Mouse (Mus musculus) adrenal gland (tissue): ENCODE measurements around the gene Wdr83.

Experiments used
- intact Hi-C: fragments of 180-260 bp; cut with DNase I; formaldehyde crosslinking; loops from one replicate; pipeline ENCODE4 v1.15.1; 2025

Gene Wdr83

DNA sequence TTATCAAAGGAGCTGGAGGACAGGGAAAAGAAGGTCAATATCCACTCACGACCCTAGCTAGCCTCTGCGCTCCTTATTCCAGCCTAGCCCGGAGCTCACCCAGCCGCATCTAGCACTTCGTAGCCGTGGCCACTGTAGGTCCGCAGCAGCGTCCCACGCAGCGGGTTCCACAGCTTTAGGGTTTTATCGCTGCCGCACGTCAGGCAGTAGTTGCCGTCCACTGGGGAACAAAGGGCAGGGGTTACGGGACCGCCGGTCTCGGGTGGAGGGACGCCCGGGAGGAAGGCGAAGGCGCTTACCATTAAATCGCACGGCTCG lies 933 bp downstream of the Wdr83 start:
- intact Hi-C loops: no loop called here

DNA sequence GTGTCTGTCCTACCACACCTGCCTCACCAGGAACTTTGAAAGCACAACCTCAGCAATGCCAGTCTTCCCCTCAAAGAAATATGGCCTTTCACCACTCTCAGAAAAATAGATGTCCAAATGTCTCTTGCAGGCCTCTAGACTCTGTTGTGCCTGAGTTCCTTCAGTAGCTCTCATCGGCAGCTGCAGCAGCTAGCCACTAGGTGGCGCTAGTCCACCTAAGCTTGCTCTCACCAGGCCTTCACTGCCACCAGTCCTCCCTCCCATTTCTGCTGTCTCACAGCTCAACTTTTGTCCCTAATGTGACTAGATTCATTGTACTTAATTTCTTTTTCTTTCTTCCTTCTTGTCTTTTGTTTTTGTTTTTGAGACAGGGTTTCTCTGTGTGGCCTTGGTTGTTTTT lies 4.1 kb downstream of the Wdr83 start:
- intact Hi-C loops: loop anchor here (5.0 kb wide), 2 partner anchors 95 to 220 kb away; partner anchors contain the start of genes Orc6 and Vps35

DNA sequence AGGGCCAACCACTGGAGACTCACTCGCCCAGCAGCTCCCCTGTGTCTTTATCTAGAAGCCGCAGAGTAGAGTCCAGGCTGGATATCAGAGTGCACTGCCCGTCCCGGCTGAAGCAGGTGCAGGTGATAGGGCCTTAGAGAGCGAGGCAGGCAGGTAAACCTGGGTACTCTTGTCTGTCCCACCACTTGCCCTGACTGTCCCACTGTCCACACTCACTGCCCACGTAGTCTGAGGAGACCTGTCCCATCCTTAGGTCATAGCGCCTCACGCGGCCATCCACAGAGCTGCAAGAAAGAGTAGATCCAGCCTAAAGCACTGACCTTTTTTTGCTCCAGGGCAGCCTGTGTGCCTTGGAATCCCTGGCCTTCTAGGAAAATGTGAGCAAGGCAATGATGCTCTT lies 5.1 kb downstream of the Wdr83 start:
- intact Hi-C loops: loop anchor here (5.0 kb wide), 2 partner anchors 96 to 221 kb away; partner anchors contain the start of genes Orc6 and Vps35

DNA sequence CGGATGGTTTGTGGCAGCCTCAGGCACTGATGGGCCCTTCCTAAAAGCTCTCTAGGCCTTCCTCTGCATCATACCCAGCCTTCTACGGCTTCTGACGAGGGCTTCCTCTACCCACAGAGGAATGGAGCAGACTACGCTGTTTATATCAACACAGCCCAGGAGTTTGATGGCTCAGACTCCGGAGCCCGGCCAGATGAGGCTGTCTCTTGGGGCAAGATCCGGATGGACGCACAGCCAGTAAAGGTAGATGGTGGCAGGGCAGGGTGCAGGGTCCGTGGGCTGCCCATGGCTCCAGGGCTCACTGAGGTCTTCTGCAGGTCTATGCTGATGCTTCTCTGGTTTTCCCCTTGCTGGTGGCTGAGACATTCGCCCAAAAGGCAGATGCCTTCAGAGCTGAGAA lies 6.5 kb downstream of the Wdr83 start:
- intact Hi-C loops: loop anchor here (5.0 kb wide), 3 partner anchors 37 to 223 kb away; partner anchors contain the start of genes Orc6, Tnpo2 and Vps35

DNA sequence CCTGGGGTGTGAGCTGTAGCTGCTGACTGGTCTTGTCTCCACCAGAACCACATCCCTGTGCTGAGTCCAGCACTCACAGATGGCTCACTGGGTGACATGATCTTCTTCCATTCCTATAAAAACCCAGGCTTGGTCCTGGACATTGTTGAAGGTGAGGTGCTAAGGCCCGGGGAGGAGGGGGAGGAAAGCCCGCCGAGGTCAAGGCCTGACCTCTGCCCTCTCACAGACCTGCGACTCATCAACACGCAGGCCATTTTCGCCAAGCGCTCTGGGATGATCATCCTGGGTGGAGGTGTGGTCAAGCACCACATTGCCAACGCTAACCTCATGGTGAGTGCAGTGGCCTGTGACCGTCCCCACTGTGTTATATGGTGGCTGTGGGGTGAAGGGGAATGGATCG lies 6.9 kb downstream of the Wdr83 start:
- intact Hi-C loops: loop anchor here (5.0 kb wide), 1 partner anchor 37 kb away; the partner anchor contains the start of gene Tnpo2

DNA sequence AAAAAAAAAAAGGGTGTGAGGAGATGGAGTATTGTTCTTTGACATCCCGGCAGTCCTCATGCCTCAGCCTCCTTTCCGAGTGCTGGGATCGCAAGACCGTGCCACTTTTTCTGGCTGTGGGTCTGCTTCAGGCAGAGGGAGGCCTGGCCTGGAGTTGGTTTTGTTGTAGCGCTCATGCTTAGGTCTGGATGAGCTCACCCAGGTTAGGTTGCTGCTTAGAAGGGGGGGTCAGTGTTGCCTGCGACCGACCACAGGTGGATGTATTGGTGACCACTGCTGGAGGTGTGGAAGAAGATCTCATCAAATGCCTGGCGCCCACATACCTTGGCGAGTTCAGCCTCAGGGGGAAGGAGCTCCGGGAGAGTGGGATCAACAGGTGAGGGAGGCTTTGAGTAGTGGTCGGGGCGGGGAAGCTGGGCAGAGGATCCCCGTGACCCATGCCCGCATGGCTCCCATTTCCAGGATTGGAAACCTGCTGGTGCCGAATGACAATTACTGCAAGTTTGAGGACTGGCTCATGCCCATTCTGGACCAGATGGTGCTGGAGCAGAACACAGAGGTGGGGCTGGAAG lies 8.0 kb downstream of the Wdr83 start:
- intact Hi-C loops: loop anchor here (5.0 kb wide), 1 partner anchor 36 kb away; the partner anchor contains the start of gene Tnpo2

DNA sequence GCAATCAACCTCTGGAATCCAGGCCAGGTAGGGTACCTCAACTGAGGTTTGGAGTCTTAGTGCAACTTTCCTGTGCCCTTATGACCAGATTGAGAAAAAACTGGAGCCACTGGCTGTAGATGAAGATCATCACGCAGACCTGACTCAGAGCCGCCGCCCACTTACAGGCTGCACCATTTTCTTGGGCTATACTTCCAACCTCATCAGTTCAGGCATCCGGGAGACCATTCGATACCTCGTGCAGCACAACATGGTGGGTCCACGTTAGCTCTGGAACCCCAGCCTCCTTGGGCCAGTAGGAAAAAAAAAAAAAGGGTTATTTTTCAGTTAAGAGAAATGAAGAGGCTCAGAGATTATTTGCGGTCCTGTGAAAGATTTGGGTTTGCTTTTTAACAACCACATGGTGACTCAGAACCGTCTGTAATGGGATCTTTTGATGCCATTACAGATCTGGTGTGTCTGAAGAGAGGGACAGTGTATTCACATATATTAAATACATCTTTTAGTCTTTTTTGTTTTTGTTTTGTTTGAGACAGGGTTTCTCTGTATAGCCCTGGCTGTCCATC lies 8.7 kb downstream of the Wdr83 start:
- intact Hi-C loops: loop anchor here (5.0 kb wide), 1 partner anchor 35 kb away; the partner anchor contains the start of gene Tnpo2

DNA sequence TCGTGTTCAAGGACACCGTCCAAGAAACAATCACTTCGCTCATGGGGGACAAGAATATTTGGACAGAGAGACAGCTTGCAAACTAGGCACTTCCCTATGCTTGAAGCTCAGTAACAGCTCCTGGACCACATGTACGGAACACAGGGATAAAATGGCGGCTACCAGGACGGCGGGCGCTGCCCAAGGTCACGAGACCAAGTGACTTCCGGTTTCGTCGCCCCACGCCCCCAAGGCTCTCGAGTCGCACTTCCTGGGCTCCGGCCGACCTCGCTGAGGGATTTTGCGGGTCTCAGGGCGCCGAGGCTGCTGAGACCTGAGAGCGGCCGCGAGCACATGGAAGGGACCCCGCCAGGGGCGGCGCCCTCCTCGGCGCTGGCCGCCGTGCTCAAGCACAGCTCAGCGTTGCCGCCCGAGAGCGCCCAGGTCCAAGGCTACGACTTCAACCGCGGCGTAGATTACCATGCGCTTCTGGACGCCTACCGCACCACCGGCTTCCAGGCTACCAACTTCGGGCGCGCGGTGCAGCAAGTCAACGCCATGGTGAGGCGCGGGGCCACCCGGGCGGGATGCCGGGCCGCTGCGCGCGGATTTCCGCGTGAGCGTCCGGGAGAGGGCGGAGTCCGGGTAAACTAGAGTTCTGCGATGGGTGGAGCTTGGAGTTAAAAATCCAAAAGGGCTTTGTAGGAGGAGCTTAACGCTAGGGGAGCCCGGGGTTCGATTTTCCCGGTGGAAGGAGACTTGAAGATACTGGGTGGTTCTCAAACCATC lies 9.4 kb downstream of the Wdr83 start, which contains the start of gene Dhps:
Gene Dhps (plus strand): TSS at position 244 of the 768 bp plus-strand sequence.
- intact Hi-C loops: loop anchor here (5.0 kb wide), 1 partner anchor 34 kb away; the partner anchor contains the start of gene Tnpo2

DNA sequence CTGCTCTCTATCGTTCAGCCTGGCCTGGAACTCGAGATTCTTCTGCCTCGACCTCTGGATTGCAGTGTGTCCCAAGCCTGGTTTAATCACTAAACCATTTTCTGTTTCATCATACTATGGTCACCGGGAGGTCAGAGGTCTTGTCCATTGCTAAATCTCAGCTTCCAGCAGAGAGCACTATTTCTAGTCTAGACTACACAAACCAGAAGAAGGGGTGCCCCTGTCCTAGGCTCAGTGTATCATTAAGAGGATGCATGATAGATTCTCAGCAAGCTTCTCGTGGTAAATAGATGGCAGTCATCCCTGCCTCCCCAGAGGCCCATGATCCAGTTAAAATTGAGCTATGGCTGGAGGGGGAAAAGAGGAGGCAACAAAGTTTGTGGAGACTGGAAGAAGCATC lies 10.1 kb downstream of the Wdr83 start:
- intact Hi-C loops: loop anchor here (5.0 kb wide), 1 partner anchor 34 kb away; the partner anchor contains the start of gene Tnpo2

DNA sequence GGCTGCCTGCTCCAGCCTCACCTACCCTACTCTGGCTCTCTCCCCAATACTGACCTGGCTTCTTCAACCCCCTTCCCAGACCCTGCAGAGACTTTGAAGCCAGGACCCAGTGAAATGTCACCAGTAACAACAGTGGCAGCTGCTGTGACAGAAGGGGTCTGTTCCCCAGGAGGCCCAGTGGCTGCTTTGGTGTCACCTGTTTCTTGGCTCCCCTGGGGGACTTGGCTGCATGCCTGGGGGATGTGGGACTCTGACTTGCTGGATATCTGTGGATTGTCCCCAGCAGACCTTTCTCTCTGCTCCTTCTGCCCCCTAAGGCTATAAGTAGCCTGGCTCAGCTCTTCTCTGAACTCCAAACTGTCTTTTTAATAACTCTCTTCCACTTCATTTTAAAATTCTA lies 13.1 kb downstream of the Wdr83 start, which contains the start of gene Gm5741:
Gene Gm5741 (minus strand): TSS at position 1 of the 400 bp plus-strand sequence.
- intact Hi-C loops: no loop called here

DNA sequence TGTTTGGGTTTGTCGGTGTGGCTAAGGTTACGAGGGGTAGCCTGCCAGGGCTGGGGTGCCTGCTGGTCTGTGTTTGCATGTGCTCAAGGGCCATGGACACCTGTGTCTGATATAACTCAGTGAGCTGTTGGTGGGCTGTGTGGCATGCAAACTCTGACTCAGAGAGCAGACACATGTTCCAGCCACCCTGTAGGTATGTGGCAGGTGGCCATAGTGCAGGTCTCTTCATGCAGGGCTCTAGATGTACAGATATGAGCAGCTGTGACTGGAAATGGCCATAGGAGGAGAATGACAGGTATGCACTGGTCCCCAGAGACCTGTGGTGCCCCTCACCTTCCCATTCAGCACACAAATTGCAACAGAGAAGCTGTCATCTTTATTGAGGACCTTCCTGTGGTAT lies 14.0 kb downstream of the Wdr83 start:
- intact Hi-C loops: no loop called here

DNA sequence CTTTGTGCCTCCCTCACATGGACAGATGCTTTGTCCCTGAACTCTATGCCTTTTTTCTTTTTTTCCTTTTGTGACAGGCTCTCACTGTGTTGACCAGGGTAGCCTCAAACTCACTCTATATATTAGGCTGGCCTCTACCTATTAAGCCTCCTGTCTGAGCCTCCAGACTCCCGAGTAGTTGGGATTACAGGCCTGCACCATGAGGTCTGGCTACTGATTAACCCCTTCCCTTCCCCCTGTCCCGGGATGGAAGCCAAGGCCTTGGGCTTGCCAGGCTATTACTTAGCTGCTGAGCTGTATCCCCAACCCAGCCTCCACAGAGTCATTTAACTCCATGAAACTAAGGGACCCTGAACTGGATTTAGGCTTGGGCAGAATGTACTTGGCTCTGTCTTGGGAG lies 15.9 kb downstream of the Wdr83 start:
- intact Hi-C loops: no loop called here

DNA sequence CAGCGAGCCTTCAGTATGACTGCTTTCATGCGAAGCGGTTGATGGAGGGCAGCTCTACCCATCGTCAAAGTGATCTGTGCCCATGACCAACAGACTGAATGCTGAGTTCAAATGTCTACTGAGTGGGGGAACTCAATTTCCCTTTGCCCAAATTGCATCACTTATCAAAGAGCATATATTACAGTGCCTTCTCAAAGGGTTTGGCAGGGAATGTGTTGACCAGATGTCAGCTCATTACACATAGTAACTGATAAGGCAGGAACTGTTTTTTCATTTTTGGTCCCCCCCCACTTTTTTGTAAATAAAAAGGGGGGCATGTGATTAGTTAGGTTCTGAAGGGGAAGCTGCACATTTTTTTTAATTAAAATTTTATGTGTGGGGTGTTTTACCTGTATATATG lies 18.5 kb downstream of the Wdr83 start:
- intact Hi-C loops: no loop called here

DNA sequence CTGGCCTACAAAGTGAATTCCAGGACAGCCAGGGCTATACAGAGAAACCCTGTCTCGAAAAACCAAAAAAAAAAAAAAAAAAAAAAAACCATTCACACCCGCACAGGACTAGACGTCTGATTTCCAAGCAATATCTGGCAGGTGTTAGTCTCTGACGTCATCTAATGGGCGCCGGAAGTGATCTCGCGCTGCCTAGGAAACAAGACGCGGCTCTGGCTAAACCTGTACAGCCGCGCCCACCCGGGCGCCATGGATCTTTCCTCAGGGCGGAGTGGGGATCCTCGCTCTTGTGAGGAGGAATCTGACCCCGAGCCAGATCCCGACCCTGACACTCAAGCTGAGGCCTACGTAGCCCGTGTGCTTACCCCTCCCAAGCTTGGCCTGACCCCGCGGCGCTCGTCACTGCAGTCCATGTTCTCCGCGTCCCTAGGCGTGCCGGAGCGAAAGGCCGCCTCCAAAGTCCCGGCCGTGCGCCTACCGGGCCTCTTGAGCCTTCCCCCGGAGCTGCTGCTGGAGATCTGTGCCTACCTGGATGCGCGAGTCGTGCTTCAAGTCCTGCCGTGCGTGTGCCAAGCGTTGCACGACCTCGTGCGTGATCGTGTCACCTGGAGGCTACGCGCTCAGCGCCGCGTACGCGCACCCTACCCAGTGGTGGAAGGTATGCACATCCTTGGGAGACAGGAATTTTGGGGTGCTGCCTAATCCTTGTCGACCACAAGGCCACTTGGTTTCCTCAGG lies 21.1 kb downstream of the Wdr83 start, which contains the start of gene Fbxw9:
Gene Fbxw9 (plus strand): TSS at position 177 of the 738 bp plus-strand sequence.
- intact Hi-C loops: no loop called here

DNA sequence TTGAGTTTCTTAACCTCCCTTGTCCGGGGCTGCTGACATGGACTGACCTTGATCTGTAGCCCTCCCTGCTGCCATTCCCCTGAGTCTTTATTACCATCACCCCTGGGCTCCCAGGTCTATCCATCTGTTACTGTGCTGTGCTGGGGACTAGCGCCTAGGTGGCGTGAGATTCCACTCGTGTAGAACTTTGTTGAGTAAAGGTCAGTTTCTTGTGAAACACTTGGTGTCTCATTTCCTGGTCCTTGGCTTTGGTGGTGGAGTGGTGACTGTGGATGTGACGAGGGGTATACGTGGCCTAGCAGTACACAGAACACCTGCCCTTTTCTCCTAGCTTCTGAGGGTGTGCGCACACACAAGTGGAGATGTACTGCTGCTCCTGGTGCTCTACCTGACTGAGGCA lies 23.7 kb downstream of the Wdr83 start:
- intact Hi-C loops: no loop called here

DNA sequence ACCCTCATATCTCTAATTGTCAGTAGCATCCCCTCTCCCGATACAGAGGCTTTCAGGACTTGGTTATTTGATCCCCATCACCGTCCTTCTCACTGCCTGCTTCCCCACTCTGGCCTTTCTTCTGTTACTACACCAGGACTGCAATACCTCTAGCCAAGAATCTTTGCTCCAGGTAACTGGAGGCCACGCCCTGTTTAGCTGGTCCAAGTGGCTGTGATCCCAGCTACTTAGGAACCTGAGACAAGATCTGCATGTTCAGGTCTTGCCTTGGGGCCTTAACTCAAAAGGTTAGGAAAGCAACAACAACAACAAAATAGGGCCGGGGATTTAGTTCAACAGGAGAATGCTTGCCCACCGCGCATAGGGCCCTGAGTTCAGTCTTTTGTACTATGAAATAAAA lies 37.5 kb downstream of the Wdr83 start:
- intact Hi-C loops: no loop called here

DNA sequence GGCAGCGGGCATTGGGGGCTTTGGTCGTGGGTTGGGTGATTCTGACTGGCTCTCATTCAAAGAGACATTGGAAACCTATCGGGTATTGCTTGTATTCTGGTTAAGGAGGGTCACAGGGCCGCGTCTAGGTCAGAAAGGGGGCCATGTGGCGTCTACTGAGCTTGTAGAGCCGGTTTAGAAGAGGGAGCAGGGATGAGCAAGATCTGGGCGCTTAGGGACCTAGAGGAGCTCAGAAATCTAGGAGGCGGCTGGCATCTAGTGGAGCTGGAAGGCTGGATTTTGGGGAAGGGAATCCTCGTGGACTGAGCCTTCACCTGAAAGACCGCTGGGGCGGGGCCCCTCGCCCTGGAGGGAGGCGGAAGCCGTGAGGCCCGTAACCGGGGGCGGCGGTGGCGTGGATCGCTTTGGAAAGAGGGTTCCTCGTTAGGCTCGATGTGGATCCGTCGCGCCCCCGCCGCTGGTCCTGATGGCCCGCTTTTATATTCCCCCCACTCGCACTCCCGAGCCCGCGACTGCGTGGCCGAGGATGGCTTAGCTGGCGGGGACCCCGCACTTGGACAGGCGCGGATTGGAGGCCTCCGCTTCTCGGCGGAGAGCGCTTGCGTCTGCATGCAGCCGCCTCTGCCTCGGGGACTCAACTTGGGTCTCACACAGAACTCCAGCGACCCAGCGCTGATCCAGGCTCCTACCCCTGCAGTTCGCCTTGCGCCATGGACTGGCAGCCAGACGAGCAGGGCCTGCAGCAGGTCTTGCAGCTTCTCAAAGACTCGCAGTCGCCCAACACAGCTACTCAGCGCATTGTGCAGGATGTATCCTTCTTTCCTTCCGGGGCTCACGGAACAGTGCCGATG lies 43.2 kb downstream of the Wdr83 start:
- intact Hi-C loops: loop anchor here (5.0 kb wide), 1 partner anchor 34 kb away; the partner anchor contains the start of gene Dhps

DNA sequence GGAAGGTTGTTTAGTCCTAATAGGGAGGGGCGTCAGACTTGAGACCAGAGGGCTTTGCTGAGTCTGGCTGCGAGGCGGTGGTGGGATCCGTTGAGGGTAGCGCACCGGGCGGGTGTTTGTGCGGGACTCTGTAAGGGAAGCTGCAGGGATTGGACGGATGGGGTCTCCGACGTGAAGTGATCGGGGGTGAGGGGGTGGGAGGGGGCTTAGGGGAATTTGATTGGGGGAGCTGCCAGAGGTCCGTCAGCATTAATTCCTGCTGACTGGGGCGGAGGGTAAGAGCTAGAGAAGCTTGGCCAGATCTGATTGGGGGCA lies 43.8 kb downstream of the Wdr83 start:
- intact Hi-C loops: loop anchor here (5.0 kb wide), 1 partner anchor 35 kb away; the partner anchor contains the start of gene Dhps

DNA sequence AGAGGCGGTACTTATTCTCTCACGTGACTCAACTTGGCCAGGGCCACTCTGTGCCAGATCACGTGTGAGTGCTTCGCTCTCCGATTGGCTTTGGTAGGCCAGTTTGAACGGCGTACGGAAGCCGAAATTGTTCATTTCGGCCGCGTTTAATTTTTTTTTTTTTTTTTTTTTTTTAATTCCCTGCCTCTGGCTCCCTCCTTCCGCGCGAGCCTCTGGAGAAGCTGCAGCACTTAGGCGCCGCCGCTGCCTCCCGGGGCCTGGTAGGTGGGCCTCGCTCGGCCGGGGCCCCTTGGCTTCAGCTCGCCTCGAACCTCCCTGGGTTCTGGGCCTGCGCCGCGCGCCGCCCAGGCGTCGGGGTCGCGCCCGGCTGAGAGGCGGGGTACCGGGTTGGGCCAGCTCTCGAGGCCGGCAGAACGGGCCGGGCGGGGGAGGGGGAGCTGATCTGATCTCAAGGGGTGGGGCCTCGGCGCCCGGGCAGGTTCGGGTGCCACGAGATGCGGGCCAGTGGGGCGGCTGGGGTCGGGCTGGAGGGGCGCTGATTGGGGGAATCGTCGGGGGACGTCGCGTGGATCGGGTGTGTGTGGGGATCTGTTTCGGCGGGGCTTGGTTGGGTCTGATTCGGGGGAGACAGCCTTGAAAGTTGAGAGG lies 44.3 kb downstream of the Wdr83 start, which contains the start of gene Tnpo2:
Gene Tnpo2 (plus strand): TSS at position 198 of the 648 bp plus-strand sequence.
- intact Hi-C loops: loop anchor here (5.0 kb wide), 1 partner anchor 35 kb away; the partner anchor contains the start of gene Dhps

DNA sequence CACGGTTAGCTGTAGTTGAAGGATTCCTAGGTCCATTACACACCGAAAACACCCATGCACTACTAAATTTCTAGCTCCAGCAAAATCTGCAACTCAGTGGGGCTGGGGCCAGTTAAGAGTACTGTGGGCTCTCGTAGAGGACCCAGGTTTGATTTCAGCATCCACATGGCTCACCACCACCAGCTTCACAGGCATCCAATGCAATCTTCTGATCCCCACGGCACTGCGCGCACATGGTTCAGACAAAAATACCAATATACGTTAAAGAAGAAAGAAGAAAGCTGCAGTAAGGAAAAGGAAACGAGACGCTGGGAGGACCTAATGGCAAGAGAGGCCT lies 44.8 kb downstream of the Wdr83 start:
- intact Hi-C loops: loop anchor here (5.0 kb wide), 1 partner anchor 36 kb away; the partner anchor contains the start of gene Dhps
